Mouse (Mus musculus): ENCODE measurements around the gene Nudt17.

DNA sequence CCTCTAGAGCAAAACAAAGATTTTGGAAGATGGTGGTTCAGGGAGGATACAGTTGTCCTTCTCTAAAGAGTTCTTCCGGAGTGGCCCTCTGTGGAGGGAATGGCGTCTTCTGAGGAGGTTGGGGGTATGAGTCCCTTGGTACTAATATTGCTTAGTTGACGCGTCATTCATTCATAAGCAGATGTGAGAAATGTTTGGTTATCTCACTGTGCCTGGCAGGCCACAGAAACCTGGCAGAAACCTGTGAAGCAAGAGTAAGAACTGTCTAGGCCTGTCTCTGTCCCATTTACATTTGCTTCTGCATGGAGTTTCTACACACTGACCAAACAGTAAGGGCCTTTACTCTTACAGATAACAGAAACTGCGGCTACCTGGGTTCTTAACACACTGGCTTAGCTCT, 36.8 kb downstream of the Nudt17 start:
- TF ChIP-seq CTCF (IDR thresholded peaks at IDR 0.05; ENCODE audit: borderline replicate concordance, extremely low read depth, insufficient read depth, insufficient read length) (no peak), POLR2A (IDR thresholded peaks at IDR 0.05; ENCODE audit: borderline replicate concordance, extremely low read depth, insufficient read depth, insufficient read length, poor library complexity, severe bottlenecking) (no peak)

Data from brain, embryonic 14.5 days (tissue).